Mouse (Mus musculus) MEL (cell line): ENCODE measurements around the gene Chrnd. TPM values are rescaled to one million over a fixed set of nuclear protein-coding genes. Genes with fewer than 3 reads are reported as not detected.

ENCODE experiments used
- DNase-seq: peaks from one replicate; pipeline ENCODE4 v3.0.0; 2011; ENCODE audit warnings: low read depth, low spot score
- H3K27ac ChIP-seq: 2 replicates; pipeline ENCODE4 v1.5.1; 2012; ENCODE audit warnings: low read depth, mild to moderate bottlenecking, control low read depth, low read length, moderate library complexity; ENCODE audit not compliant: control insufficient read depth
- H3K27me3 ChIP-seq, 2 experiments: fragments of 150-350 bp in 1 of 2; sonication (generic) in 1 of 2; 2 replicates each; pipeline ENCODE4 v1.6.1; 2012; ENCODE audit warnings: low read length in 2 of 2, mild to moderate bottlenecking in 2 of 2, improper control_type of control experiment in 1 of 2, moderate library complexity in 1 of 2; ENCODE audit not compliant: insufficient read depth in 2 of 2, control insufficient read depth in 1 of 2
- H3K36me3 ChIP-seq, 2 experiments: 2 replicates each; pipeline ENCODE4 v1.6.1; 2012 to 2014; ENCODE audit warnings: low read length in 2 of 2, improper control_type of control experiment in 1 of 2, inconsistent platforms in 1 of 2, mild to moderate bottlenecking in 1 of 2; ENCODE audit not compliant: insufficient read depth in 2 of 2, control insufficient read depth in 1 of 2
- H3K4me1 ChIP-seq, 2 experiments: fragments of 150-350 bp in 1 of 2; sonication (generic) in 1 of 2; 2 replicates each; pipeline ENCODE4 v1.6.1; 2012; ENCODE audit warnings: low read length in 2 of 2, improper control_type of control experiment in 1 of 2, mild to moderate bottlenecking in 1 of 2; ENCODE audit not compliant: insufficient read depth in 2 of 2, control insufficient read depth in 1 of 2
- H3K4me3 ChIP-seq, 2 experiments: fragments of 150-350 bp in 1 of 2; sonication (generic) in 1 of 2; 2 replicates each; pipeline ENCODE4 v1.5.1; 2012; ENCODE audit warnings: low read depth in 2 of 2, low read length in 2 of 2, mild to moderate bottlenecking in 2 of 2, moderate library complexity in 2 of 2, control low read depth in 1 of 2, improper control_type of control experiment in 1 of 2; ENCODE audit not compliant: control insufficient read depth in 1 of 2, insufficient read depth in 1 of 2
- H3K79me2 ChIP-seq: 2 replicates; pipeline ENCODE4 v1.6.1; 2012; ENCODE audit warnings: mild to moderate bottlenecking, low read length, moderate library complexity; ENCODE audit not compliant: control insufficient read depth, poor library complexity, insufficient read depth
- H3K9ac ChIP-seq: 2 replicates; pipeline ENCODE4 v1.6.1; 2012; ENCODE audit warnings: low read depth, mild to moderate bottlenecking, control low read depth, low read length, moderate library complexity; ENCODE audit not compliant: control insufficient read depth, poor library complexity, severe bottlenecking
- H3K9me3 ChIP-seq: fragments of 150-350 bp; sonication (generic); replicated peaks from 2 replicates; pipeline ENCODE4 v1.6.1; 2012; ENCODE audit warnings: mild to moderate bottlenecking, low read length, improper control_type of control experiment, moderate library complexity; ENCODE audit not compliant: insufficient read depth
- BHLHE40 ChIP-seq: IDR thresholded peaks from 2 replicates; pipeline ENCODE4 v1.6.1; 2012; ENCODE audit warnings: low read depth, mild to moderate bottlenecking, inconsistent platforms, low read length, improper control_type of control experiment, borderline replicate concordance
- CHD1 ChIP-seq: IDR thresholded peaks from 2 replicates; pipeline ENCODE4 v1.6.1; 2012; ENCODE audit warnings: low read depth, mild to moderate bottlenecking, inconsistent platforms, low read length, improper control_type of control experiment
- CHD2 ChIP-seq: IDR thresholded peaks from 2 replicates; pipeline ENCODE4 v1.6.1; 2011; ENCODE audit warnings: low read length, improper control_type of control experiment
- CTCF ChIP-seq, 3 experiments: IDR thresholded peaks in 2 of 3; conservative IDR thresholded peaks in 1 of 3; 2 replicates each; pipeline ENCODE4 v1.5.1; 2011 to 2012; ENCODE audit warnings: low read length in 3 of 3, low read depth in 2 of 3, mild to moderate bottlenecking in 2 of 3, improper control_type of control experiment in 1 of 3, inconsistent platforms in 1 of 3, mixed read lengths in 1 of 3, moderate library complexity in 1 of 3; ENCODE audit not compliant: control insufficient read depth in 1 of 3, insufficient read depth in 1 of 3, poor library complexity in 1 of 3, severe bottlenecking in 1 of 3
- E2F4 ChIP-seq: IDR thresholded peaks from 2 replicates; pipeline ENCODE4 v1.6.1; 2011; ENCODE audit warnings: low read depth, low read length, improper control_type of control experiment, borderline replicate concordance
- ELF1 ChIP-seq: IDR thresholded peaks from 2 replicates; pipeline ENCODE4 v1.6.1; 2014; ENCODE audit warnings: low read depth, mild to moderate bottlenecking, inconsistent platforms, low read length, improper control_type of control experiment, moderate library complexity
- EP300 ChIP-seq, 2 experiments: IDR thresholded peaks; 2 replicates each; pipeline ENCODE4 v1.6.1; 2011; ENCODE audit warnings: improper control_type of control experiment in 2 of 2, low read length in 2 of 2, low read depth in 1 of 2, mild to moderate bottlenecking in 1 of 2
- ETS1 ChIP-seq: IDR thresholded peaks from 2 replicates; pipeline ENCODE4 v1.6.1; 2012; ENCODE audit warnings: low read depth, mild to moderate bottlenecking, inconsistent platforms, low read length, improper control_type of control experiment, moderate library complexity
- GABPA ChIP-seq: IDR thresholded peaks from 2 replicates; pipeline ENCODE4 v1.6.1; 2012; ENCODE audit warnings: low read depth, mild to moderate bottlenecking, inconsistent platforms, low read length, improper control_type of control experiment, moderate library complexity
- HCFC1 ChIP-seq: IDR thresholded peaks from 2 replicates; pipeline ENCODE4 v1.6.1; 2012; ENCODE audit warnings: low read depth, mild to moderate bottlenecking, inconsistent platforms, low read length, improper control_type of control experiment, moderate library complexity
- JUND ChIP-seq: IDR thresholded peaks from 2 replicates; pipeline ENCODE4 v1.6.1; 2011; ENCODE audit warnings: low read depth, mild to moderate bottlenecking, improper control_type of control experiment, low read length
- KAT2A ChIP-seq: conservative IDR thresholded peaks from 2 replicates; pipeline ENCODE4 v1.6.1; 2012; ENCODE audit warnings: low read depth, low read length, improper control_type of control experiment, inconsistent platforms
- MAFK ChIP-seq: IDR thresholded peaks from 2 replicates; pipeline ENCODE4 v1.6.1; 2011; ENCODE audit warnings: low read depth, mild to moderate bottlenecking, low read length, improper control_type of control experiment, borderline replicate concordance
- MAX ChIP-seq: IDR thresholded peaks from 2 replicates; pipeline ENCODE4 v1.6.1; 2011; ENCODE audit warnings: low read length, improper control_type of control experiment
- MAZ ChIP-seq: IDR thresholded peaks from 2 replicates; pipeline ENCODE4 v1.6.1; 2012; ENCODE audit warnings: low read depth, mild to moderate bottlenecking, inconsistent platforms, low read length, improper control_type of control experiment
- MEF2A ChIP-seq: IDR thresholded peaks from 2 replicates; pipeline ENCODE4 v1.6.1; 2014; ENCODE audit warnings: low read depth, mild to moderate bottlenecking, inconsistent platforms, low read length, improper control_type of control experiment; ENCODE audit not compliant: poor library complexity, insufficient replicate concordance, severe bottlenecking; ENCODE audit errors: extremely low read depth
- MXI1 ChIP-seq: IDR thresholded peaks from 2 replicates; pipeline ENCODE4 v1.6.1; 2011; ENCODE audit warnings: mild to moderate bottlenecking, low read depth, low read length, improper control_type of control experiment
- MYB ChIP-seq: IDR thresholded peaks from 2 replicates; pipeline ENCODE4 v1.6.1; 2011; ENCODE audit warnings: mild to moderate bottlenecking, low read depth, low read length, improper control_type of control experiment
- MYC ChIP-seq: IDR thresholded peaks from 2 replicates; pipeline ENCODE4 v1.6.1; 2011; ENCODE audit warnings: low read depth, mild to moderate bottlenecking, low read length, improper control_type of control experiment, moderate library complexity
- NELFE ChIP-seq: IDR thresholded peaks from 2 replicates; pipeline ENCODE4 v1.6.1; 2011; ENCODE audit warnings: low read depth, low read length, improper control_type of control experiment
- NRF1 ChIP-seq: IDR thresholded peaks from 2 replicates; pipeline ENCODE4 v1.6.1; 2014; ENCODE audit warnings: low read depth, mild to moderate bottlenecking, inconsistent platforms, low read length, improper control_type of control experiment, moderate library complexity; ENCODE audit not compliant: poor library complexity, insufficient read depth, severe bottlenecking
- POLR2A ChIP-seq, 2 experiments: IDR thresholded peaks; 2 replicates each; pipeline ENCODE4 v1.6.1; 2011 to 2012; ENCODE audit warnings: low read length in 2 of 2, mild to moderate bottlenecking in 2 of 2, control low read depth in 1 of 2, improper control_type of control experiment in 1 of 2, low read depth in 1 of 2, moderate library complexity in 1 of 2; ENCODE audit not compliant: control insufficient read depth in 1 of 2, insufficient read depth in 1 of 2, poor library complexity in 1 of 2
- POLR2AphosphoS2 ChIP-seq: IDR thresholded peaks from 2 replicates; pipeline ENCODE4 v1.6.1; 2011; ENCODE audit warnings: low read length, improper control_type of control experiment
- POLR2AphosphoS5 ChIP-seq: IDR thresholded peaks from 2 replicates; pipeline ENCODE4 v1.6.1; 2012; ENCODE audit warnings: low read depth, borderline replicate concordance, mild to moderate bottlenecking, inconsistent platforms, low read length, moderate library complexity, mixed read lengths
- RAD21 ChIP-seq: IDR thresholded peaks from 2 replicates; pipeline ENCODE4 v1.6.1; 2011; ENCODE audit warnings: mild to moderate bottlenecking, low read depth, low read length, improper control_type of control experiment
- SIN3A ChIP-seq: IDR thresholded peaks from 2 replicates; pipeline ENCODE4 v1.6.1; 2012; ENCODE audit warnings: low read length, improper control_type of control experiment, inconsistent platforms
- SMC3 ChIP-seq: IDR thresholded peaks from 2 replicates; pipeline ENCODE4 v1.6.1; 2011; ENCODE audit warnings: low read depth, low read length, improper control_type of control experiment
- TBP ChIP-seq: IDR thresholded peaks from 2 replicates; pipeline ENCODE4 v1.8.0; 2011; ENCODE audit warnings: low read depth, low read length, improper control_type of control experiment
- TCF12 ChIP-seq: IDR thresholded peaks from 2 replicates; pipeline ENCODE4 v1.6.1; 2014; ENCODE audit warnings: low read depth, mild to moderate bottlenecking, inconsistent platforms, low read length, improper control_type of control experiment, moderate library complexity
- UBTF ChIP-seq: IDR thresholded peaks from 2 replicates; pipeline ENCODE4 v1.6.1; 2012; ENCODE audit warnings: low read depth, mild to moderate bottlenecking, inconsistent platforms, low read length, improper control_type of control experiment, moderate library complexity, borderline replicate concordance; ENCODE audit not compliant: insufficient read depth
- USF1 ChIP-seq: IDR thresholded peaks from 2 replicates; pipeline ENCODE4 v1.6.1; 2014; ENCODE audit warnings: low read depth, mild to moderate bottlenecking, inconsistent platforms, low read length, improper control_type of control experiment, moderate library complexity
- USF2 ChIP-seq, 2 experiments: IDR thresholded peaks; 2 replicates each; pipeline ENCODE4 v1.6.1; 2011 to 2012; ENCODE audit warnings: improper control_type of control experiment in 2 of 2, low read length in 2 of 2, borderline replicate concordance in 1 of 2, inconsistent platforms in 1 of 2, low read depth in 1 of 2, mild to moderate bottlenecking in 1 of 2; ENCODE audit not compliant: insufficient read depth in 1 of 2
- ZC3H11A ChIP-seq: IDR thresholded peaks from 2 replicates; pipeline ENCODE4 v1.6.1; 2012; ENCODE audit warnings: low read depth, mild to moderate bottlenecking, inconsistent platforms, low read length, improper control_type of control experiment
- ZKSCAN1 ChIP-seq: IDR thresholded peaks from 2 replicates; pipeline ENCODE4 v1.6.1; 2012; ENCODE audit warnings: low read depth, mild to moderate bottlenecking, inconsistent platforms, low read length, improper control_type of control experiment, moderate library complexity
- polyA plus RNA-seq, 2 experiments: library from polyadenylated mRNA; stranded (reverse) in 1 of 2; unstranded in 1 of 2; fragments of >175 nt in 1 of 2; fragments of >200 nt in 1 of 2; gene quantifications; 2 replicates each; pipeline versions ENCODE4 v1.2.1 to v1.2.4; 2012; ENCODE audit warnings: low replicate concordance in 2 of 2, low read depth in 1 of 2; ENCODE audit not compliant: insufficient read length in 2 of 2, insufficient read depth in 1 of 2, missing spikeins in 1 of 2
- total RNA-seq: library from RNA; depleted of rRNA; stranded (reverse); fragments of 300-350 nt; gene quantifications from 2 replicates; pipeline ENCODE4 v1.2.3, GENCODE M21; 2012

Gene Chrnd
- total and polyA plus RNA-seq, 3 experiments = not detected

DNA sequence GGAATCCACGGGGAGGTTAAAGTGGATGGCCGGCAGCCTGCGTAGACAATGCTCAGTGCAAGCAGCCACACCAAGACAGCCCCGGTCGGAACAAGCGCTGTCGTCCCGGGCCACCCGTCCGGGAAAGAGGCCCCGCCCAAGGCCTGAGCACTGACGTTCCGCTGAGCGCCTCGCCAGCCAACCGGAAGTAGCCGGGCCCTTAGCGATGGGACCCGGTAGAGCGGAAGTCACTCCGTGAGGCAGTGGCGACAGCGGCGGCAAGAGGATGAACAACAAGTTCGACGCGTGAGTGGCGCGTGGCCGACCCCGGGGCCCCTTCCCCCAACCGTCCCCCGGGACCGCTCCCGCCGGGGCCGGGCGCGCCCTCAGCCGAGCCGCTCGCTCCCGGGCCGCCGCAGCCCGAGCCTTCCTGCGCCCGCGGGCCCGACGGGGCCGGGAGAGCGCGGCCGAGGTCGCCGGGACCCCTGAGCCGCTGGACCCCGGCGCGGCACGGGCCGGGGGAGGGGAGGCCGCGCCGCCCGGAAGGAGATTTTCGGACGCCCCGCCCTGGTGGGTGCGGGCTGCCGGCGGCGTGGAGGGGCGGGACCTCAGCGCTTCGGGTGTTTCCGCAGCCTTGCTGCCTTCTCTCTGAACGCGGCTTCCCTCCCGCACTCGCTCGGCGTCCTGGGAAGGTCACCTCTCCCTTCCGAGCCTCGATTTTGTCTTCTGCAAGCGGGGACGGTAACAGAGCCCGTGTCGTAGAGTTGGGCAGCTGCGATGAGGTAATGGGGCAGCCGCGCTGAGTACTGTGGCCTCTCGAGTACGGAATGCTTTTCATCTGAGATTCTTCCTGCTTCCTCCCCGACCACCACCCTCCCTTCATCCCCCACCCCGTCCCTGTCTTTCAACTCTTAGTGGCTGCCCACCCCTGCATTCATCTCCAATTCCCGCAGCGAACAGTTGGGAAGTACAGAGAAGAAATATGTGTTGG lies 23.6 kb downstream of the Chrnd start, which contains the start of gene Eif4e2:
Gene Eif4e2 (plus strand): TSS at position 180 of the 970 bp plus-strand sequence.
- H3K79me2 ChIP-seq = peaks cover 50% of the 10 kb centered on the region
- no peaks in the 10 kb centered on the region for H3K27me3 ChIP-seq
- DNase-seq = peak; percentile 96
- peaks cover 5 to 30% of the 10 kb centered on the region in 2 experiments for H3K36me3 ChIP-seq
- H3K27ac ChIP-seq = peak within 1 kb of the TSS; percentile 90
- peaks cover 7 to 24% of the 10 kb centered on the region in 2 experiments; a peak in 3 of 4 replicates for H3K4me1 ChIP-seq
- no peaks in the 10 kb centered on the region for H3K9me3 ChIP-seq
- peak within 1 kb of the TSS; percentile 84 to 85 for H3K4me3 ChIP-seq
- peak within 1 kb of the TSS; percentile 98 for H3K9ac ChIP-seq
- TF ChIP-seq ZKSCAN1 (no peak), HCFC1 (peak; percentile 92), POLR2AphosphoS5 (no peak), CTCF (IDR thresholded peaks at IDR 0.05 in 2 of 3, conservative IDR thresholded peaks at IDR 0.05 in 1 of 3; ENCODE audit: control insufficient read depth in 1 of 3, insufficient read depth in 1 of 3, low read depth in 2 of 3, low read length in 3 of 3, poor library complexity in 1 of 3, severe bottlenecking in 1 of 3) (no peak), USF2 (IDR thresholded peaks at IDR 0.05; ENCODE audit: borderline replicate concordance in 1 of 2, insufficient read depth in 1 of 2, low read depth in 1 of 2, low read length in 2 of 2) (no peak), USF1 (no peak; the same call in 1 of the 2 replicates), MAZ (peak; percentile 77; the same call in 1 of the 2 replicates), CHD2 (no peak), BHLHE40 (peak; percentile 50; the same call in 1 of the 2 replicates), CHD1 (no peak), TBP (peak; percentile 87), MXI1 (peak; percentile 77), TCF12 (peak; percentile 84), MYC (peak; percentile 74), ETS1 (peak; percentile 46; the same call in 1 of the 2 replicates), JUND (no peak), MEF2A (no peak), E2F4 (no peak; the same call in 1 of the 2 replicates), GABPA (no peak), MAFK (no peak), SIN3A (peak; percentile 94), SMC3 (no peak), ELF1 (peak; percentile 89), NRF1 (no peak), EP300 (IDR thresholded peaks at IDR 0.05; ENCODE audit: low read depth in 1 of 2, low read length in 2 of 2) (no peak; a peak in 1 of 4 replicates), POLR2AphosphoS2 (peak; percentile 94), MAX (peak; percentile 84), RAD21 (no peak), MYB (no peak), POLR2A (IDR thresholded peaks at IDR 0.05; ENCODE audit: control insufficient read depth in 1 of 2, insufficient read depth in 1 of 2, low read depth in 1 of 2, low read length in 2 of 2, poor library complexity in 1 of 2) (peak; percentile 90 to 93), ZC3H11A (no peak), KAT2A (peak; percentile 69), UBTF (peak; percentile 94; the same call in 1 of the 2 replicates), NELFE (peak; percentile 95)
